Mouse (Mus musculus) stomach, postnatal 0 days (tissue): ENCODE results near the gene Neurl4. TPM values are rescaled to one million over a fixed set of nuclear protein-coding genes. Genes with fewer than 3 reads are reported as not detected.

Source experiments
- ATAC-seq: fragments of 200-750 bp; cut with Nextera tagmentation; 2 replicates; pipeline ENCODE4 v1.8.0; 2017; ENCODE audit not compliant: low FRiP score, low TSS enrichment
- DNase-seq: peaks from one replicate; pipeline ENCODE4 v3.0.0-alpha.2; 2016; ENCODE audit warnings: low spot score
- H3K27ac ChIP-seq: fragments of 300-500 bp; sonication (generic); replicated peaks from 2 replicates; pipeline ENCODE4 v1.5.1; 2014; ENCODE audit warnings: mild to moderate bottlenecking, control low read depth
- H3K27me3 ChIP-seq: fragments of 300-500 bp; sonication (generic); 2 replicates; pipeline ENCODE4 v1.6.1; 2014; ENCODE audit warnings: low read length; ENCODE audit not compliant: control insufficient read depth, insufficient read depth
- H3K36me3 ChIP-seq: fragments of 300-500 bp; sonication (generic); 2 replicates; pipeline ENCODE4 v1.6.1; 2014; ENCODE audit warnings: low read length, mixed read lengths; ENCODE audit not compliant: control insufficient read depth, insufficient read depth
- H3K4me1 ChIP-seq: fragments of 300-500 bp; sonication (generic); replicated peaks from 2 replicates; pipeline ENCODE4 v1.6.1; 2014; ENCODE audit warnings: antibody characterized with exemption; ENCODE audit not compliant: control insufficient read depth, insufficient read depth
- H3K4me2 ChIP-seq: fragments of 300-500 bp; sonication (generic); replicated peaks from 2 replicates; pipeline ENCODE4 v1.6.1; 2014; ENCODE audit warnings: low read depth, mild to moderate bottlenecking, control low read depth, moderate library complexity
- H3K4me3 ChIP-seq: fragments of 300-500 bp; sonication (generic); 2 replicates; pipeline ENCODE4 v1.5.1; 2014; ENCODE audit warnings: low read depth, low read length, control low read depth
- H3K9ac ChIP-seq: fragments of 300-500 bp; sonication (generic); 2 replicates; pipeline ENCODE4 v1.6.1; 2014; ENCODE audit warnings: mild to moderate bottlenecking, low read length, control low read depth, mixed read lengths
- H3K9me3 ChIP-seq: fragments of 300-500 bp; sonication (generic); 2 replicates; pipeline ENCODE4 v1.6.1; 2016; ENCODE audit warnings: low read length; ENCODE audit not compliant: control insufficient read depth
- CTCF ChIP-seq: IDR thresholded peaks from 2 replicates; pipeline ENCODE4 v1.5.1; 2016; ENCODE audit warnings: antibody characterized with exemption, low read depth, mild to moderate bottlenecking, moderate library complexity
- EP300 ChIP-seq: optimal IDR thresholded peaks from 2 replicates; pipeline ENCODE3; 2016; ENCODE audit warnings: antibody characterized with exemption
- whole genome bisulfite sequencing: fragments of 180-500 bp; shearing (Covaris S2); extraction: QIAGEN DNeasy Blood & Tissue Kit; methylation state at CpG from one replicate; pipeline ENCODE4 v1.1.7; 2014; 5-methylcytosine and 5-hydroxymethylcytosine counted together
- polyA plus RNA-seq: library from polyadenylated mRNA; unstranded; fragments of >200 nt; fragmentation: Nextera tagmentation; extraction: Ambion mirVana; gene quantifications from 2 replicates; pipeline ENCODE4 v1.2.1, GENCODE M21; 2015

Gene Neurl4
- polyA plus RNA-seq, 1 experiment from 2014 or later = 2.3 TPM

DNA sequence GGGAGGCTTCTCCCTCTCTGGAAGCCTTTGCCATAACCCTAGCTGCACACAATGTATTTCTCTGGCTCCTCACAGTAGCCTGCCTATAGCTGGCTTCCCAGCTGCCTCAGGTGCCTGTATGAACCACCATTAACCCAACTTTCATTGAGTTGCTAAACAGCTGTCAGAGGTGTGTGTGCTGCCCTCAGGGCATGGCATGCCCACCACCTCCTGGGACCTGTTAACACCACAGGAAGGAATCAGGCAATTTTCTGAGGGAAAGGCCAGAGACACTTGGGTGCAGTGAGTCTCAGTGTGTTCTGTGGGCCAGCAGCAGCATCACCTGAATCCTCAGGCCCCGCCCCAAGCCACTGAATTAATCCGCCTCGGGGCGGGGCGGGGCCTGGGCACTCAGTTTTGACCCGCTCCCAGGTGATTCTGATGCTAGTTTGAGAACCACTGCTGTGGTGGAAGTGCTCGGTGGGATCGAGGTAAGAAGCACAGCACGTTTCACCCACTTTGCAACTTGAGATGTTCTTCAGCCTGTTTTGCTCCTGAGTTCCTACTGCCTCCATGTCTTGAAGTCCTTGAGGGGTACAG, 37.6 kb downstream of the Neurl4 start:
- 31% methylated on average over 9 of the region's 9 CpGs for WGBS
- no peak for TF ChIP-seq EP300
- no peak for TF ChIP-seq CTCF
- no peaks in the 10 kb centered on the region for H3K36me3 ChIP-seq
- no peaks in the 10 kb centered on the region for H3K9me3 ChIP-seq
- 0 out of 2 replicates have a peak overlapping the region, but pooled peaks have one; percentile 40 for H3K27ac ChIP-seq
- no peaks in the 10 kb centered on the region for H3K27me3 ChIP-seq
- no peak overlapping the region for H3K4me2 ChIP-seq
- H3K4me3 ChIP-seq = no peak overlapping the region
- no peak for ATAC-seq
- no peak overlapping the region for H3K9ac ChIP-seq
- DNase-seq = no peak
- peaks cover 6% of the 10 kb centered on the region for H3K4me1 ChIP-seq

GRCm38 (mm10) chr11:69939181-69939580, 38.3 kb downstream of the Neurl4 start:
- no peak for TF ChIP-seq EP300
- no peak for TF ChIP-seq CTCF
- Histone ChIP-seq H3K4me1 (peaks cover 6% of the 10 kb centered on the region), H3K9ac (no peak overlapping the region), H3K4me2 (no peak overlapping the region), H3K4me3 (no peak overlapping the region), H3K27me3 (no peaks in the 10 kb centered on the region), H3K9me3 (no peaks in the 10 kb centered on the region), H3K27ac (no peak overlapping the region), H3K36me3 (no peaks in the 10 kb centered on the region)
- no peak for ATAC-seq
- no peak for DNase-seq
- 67% methylated on average over 5 of the region's 5 CpGs for WGBS

- peaks cover 3% of the 10 kb centered on the region; the same call in 1 of the 2 replicates for H3K36me3 ChIP-seq
- no peak for DNase-seq
- H3K4me2 ChIP-seq = no peak overlapping the region
- no peak overlapping the region for H3K9ac ChIP-seq
- 90% methylated on average over 17 of the region's 17 CpGs for WGBS
- no peak for TF ChIP-seq EP300
- no peaks in the 10 kb centered on the region for H3K9me3 ChIP-seq
- no peaks in the 10 kb centered on the region for H3K27me3 ChIP-seq
- H3K27ac ChIP-seq = no peak overlapping the region
- no peak for ATAC-seq
- peaks cover 6% of the 10 kb centered on the region for H3K4me1 ChIP-seq
- H3K4me3 ChIP-seq = no peak overlapping the region
Observed at GRCm38 (mm10) chr11:69939731-69940130, 38.9 kb downstream of the Neurl4 start.

GRCm38 (mm10) chr11:69940962-69941361, 40.1 kb downstream of the Neurl4 start:
- TF ChIP-seq EP300 (no peak), CTCF (no peak)
- H3K9ac ChIP-seq = no peak overlapping the region

DNA sequence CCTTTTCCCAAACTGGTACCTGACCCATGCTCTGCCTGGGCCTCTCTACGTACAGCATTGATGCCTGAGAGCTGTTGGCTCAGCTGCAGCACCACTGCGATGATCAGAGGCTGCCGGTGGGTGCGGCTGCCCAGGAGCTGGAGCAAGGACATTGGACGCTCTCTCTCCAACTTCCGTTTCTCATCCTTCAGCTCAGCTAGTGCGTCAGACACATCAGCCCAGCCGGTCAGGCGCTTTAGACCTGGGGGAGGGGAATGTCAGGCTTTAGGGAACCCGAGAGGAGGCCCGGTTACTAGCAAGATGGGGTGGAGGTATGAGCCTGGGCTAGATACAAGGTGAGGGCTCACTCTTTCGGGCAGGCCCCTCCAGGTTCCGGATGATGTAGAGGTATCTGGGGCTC, 44.3 kb downstream of the Neurl4 start:
- H3K9me3 ChIP-seq = no peaks in the 10 kb centered on the region
- H3K9ac ChIP-seq = no peak overlapping the region
- no peak overlapping the region for H3K4me3 ChIP-seq
- peaks cover 3% of the 10 kb centered on the region; the same call in 1 of the 2 replicates for H3K36me3 ChIP-seq
- 73% methylated on average over 13 of the region's 13 CpGs for WGBS
- H3K4me2 ChIP-seq = no peak overlapping the region
- no peaks in the 10 kb centered on the region for H3K27me3 ChIP-seq
- DNase-seq = no peak
- no peak for TF ChIP-seq EP300
- TF ChIP-seq CTCF = no peak
- no peak overlapping the region for H3K27ac ChIP-seq
- H3K4me1 ChIP-seq = no peaks in the 10 kb centered on the region
- ATAC-seq = no peak

More at GRCm38 (mm10) chr11:69940962-69941361, 40.1 kb downstream of the Neurl4 start:
- Histone ChIP-seq H3K4me3 (no peak overlapping the region), H3K4me2 (no peak overlapping the region), H3K4me1 (peaks cover 3% of the 10 kb centered on the region), H3K36me3 (peaks cover 3% of the 10 kb centered on the region; the same call in 1 of the 2 replicates), H3K9me3 (no peaks in the 10 kb centered on the region), H3K27me3 (no peaks in the 10 kb centered on the region), H3K27ac (no peak overlapping the region)
- no peak for ATAC-seq
- 81% methylated on average over 4 of the region's 4 CpGs for WGBS
- DNase-seq = no peak

- peak overlapping the region; percentile 45 for H3K9ac ChIP-seq
- peak overlapping the region; percentile 89 for H3K27ac ChIP-seq
- TF ChIP-seq CTCF = no peak
- TF ChIP-seq EP300 = no peak
- H3K4me3 ChIP-seq = peak overlapping the region; percentile 49
- H3K9me3 ChIP-seq = no peaks in the 10 kb centered on the region
- no peaks in the 10 kb centered on the region for H3K27me3 ChIP-seq
- peaks cover 3% of the 10 kb centered on the region; the same call in 1 of the 2 replicates for H3K36me3 ChIP-seq
- no peaks in the 10 kb centered on the region for H3K4me1 ChIP-seq
- WGBS = 74% methylated on average over 18 of the region's 18 CpGs
- DNase-seq (no peak), ATAC-seq (no peak)
- H3K4me2 ChIP-seq = peak overlapping the region; percentile 66
Observed at GRCm38 (mm10) chr11:69945997-69946891, 45.4 kb downstream of the Neurl4 start.
